In the genomic region with DNA sequence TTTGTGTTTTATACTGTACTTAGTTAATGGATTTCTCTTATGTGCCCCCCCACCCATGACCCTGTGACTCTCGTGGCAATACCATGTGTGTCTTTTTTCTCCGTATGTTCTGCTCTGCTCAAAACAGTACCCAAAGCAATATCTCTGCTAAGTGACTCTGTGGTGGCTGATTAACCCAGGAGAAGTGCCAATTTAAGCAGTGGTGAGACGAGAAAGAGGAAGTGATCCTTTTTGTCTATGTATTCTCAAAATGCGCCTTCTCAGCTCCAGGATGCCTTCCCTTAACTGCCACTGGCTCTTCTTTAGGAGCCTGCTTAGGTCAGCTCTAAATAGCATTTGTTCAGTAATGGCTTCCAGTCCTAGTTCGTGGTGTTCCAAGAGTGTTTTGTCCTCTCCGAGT, we compare ENCODE assay signal across 20 mouse cellular contexts.
DNase-seq lines count a peak whose midpoint lies in the region; ATAC-seq and TF ChIP-seq lines count a peak whose summit lies in the region.
"Had no signal": no experiment of that assay in that cellular context is flagged by ENCODE, and none has a peak within 500 bp of the region (broad histone marks: within the 10 kb centered on the region; RNA-seq: fewer than 3 reads in every experiment).

No protein-coding gene starts in this region.

- no peaks in the 10 kb centered on the region for H3K9me3 ChIP-seq in lung, embryonic 14.5 days (ENCODE audit: low read depth, low read length)
- no peaks in the 10 kb centered on the region for H3K9me3 ChIP-seq in megakaryocyte, embryonic 14.5 days
- H3K9me3 ChIP-seq in forebrain, embryonic 14.5 days (replicated peaks; ENCODE audit: control insufficient read depth, low read length): no peaks in the 10 kb centered on the region
- H3K9me3 ChIP-seq in midbrain, embryonic 14.5 days (ENCODE audit: control insufficient read depth, low read length): no peaks in the 10 kb centered on the region
- H3K9me3 ChIP-seq in forebrain, embryonic 10.5 days: no peaks in the 10 kb centered on the region
- H3K9me3 ChIP-seq: embryonic facial prominence, embryonic 15.5 days; heart, embryonic 15.5 days; liver, embryonic 13.5 days had no signal

- H3K4me2 ChIP-seq in lung, embryonic 14.5 days: no peak overlapping the region
- no peak overlapping the region for H3K4me2 ChIP-seq in forebrain, embryonic 14.5 days (ENCODE audit: low read length)
- H3K4me2 ChIP-seq in midbrain, embryonic 14.5 days (ENCODE audit: low read length): no peak overlapping the region
- H3K4me2 ChIP-seq: embryonic facial prominence, embryonic 15.5 days; heart, embryonic 15.5 days; liver, embryonic 13.5 days had no signal

- H3K27ac ChIP-seq in lung, embryonic 14.5 days (ENCODE audit: low read depth): no peak overlapping the region
- no peak overlapping the region for H3K27ac ChIP-seq in forebrain, embryonic 14.5 days (ENCODE audit: low read depth, low read length)
- no peak overlapping the region for H3K27ac ChIP-seq in midbrain, embryonic 14.5 days (replicated peaks; ENCODE audit: low read depth, low read length)
- H3K27ac ChIP-seq in forebrain, embryonic 10.5 days: no peak overlapping the region
- H3K27ac ChIP-seq: embryonic facial prominence, embryonic 15.5 days; heart, adult 2 months; heart, embryonic 15.5 days; liver, embryonic 13.5 days had no signal

- TF ChIP-seq CTCF in lung, embryonic 14.5 days (IDR thresholded peaks at IDR 0.05; ENCODE audit: low read depth): no peak

- ATAC-seq in lung, embryonic 14.5 days (ENCODE audit: insufficient read depth): no peak
- no peak for ATAC-seq in forebrain, embryonic 14.5 days
- no peak for ATAC-seq in midbrain, embryonic 14.5 days (ENCODE audit: low FRiP score, low TSS enrichment)
- ATAC-seq: hindbrain, embryonic 16.5 days; intestine, postnatal 0 days had no signal

- DNase-seq in lung, embryonic 14.5 days: peak; percentile 1
- DNase-seq in lung, adult 18-20 months: no peak
- DNase-seq in c-Kit-positive CD71-negative TER-119-negative erythroid progenitor cells, embryonic 14.5 days (ENCODE audit: low read depth): peak; percentile 17
- DNase-seq in forebrain, embryonic 14.5 days (ENCODE audit: low spot score): no peak
- no peak for DNase-seq in midbrain, embryonic 14.5 days
- DNase-seq in forebrain, embryonic 10.5 days (ENCODE audit: extremely low spot score, low spot score): no peak
- DNase-seq: adrenal gland, postnatal 36 days; cerebellum, adult 8-10 months; heart, adult 2 months; heart, postnatal 4 days; layer of hippocampus, postnatal 36 days; liver, embryonic 13.5 days; lung, postnatal 10 days; right cerebral cortex, adult 18-20 months; thymus, postnatal 25 days had no signal

- 70% methylated on average over 6 of the region's 6 CpGs for WGBS in lung, embryonic 14.5 days
- WGBS in forebrain, embryonic 14.5 days: 73% methylated on average over 6 of the region's 6 CpGs
- WGBS in midbrain, embryonic 14.5 days: 81% methylated on average over 6 of the region's 6 CpGs
- WGBS in forebrain, embryonic 10.5 days: 86% methylated on average over 6 of the region's 6 CpGs

- H3K4me3 ChIP-seq in lung, embryonic 14.5 days (ENCODE audit: low read depth, low read length): no peak overlapping the region
- H3K4me3 ChIP-seq in megakaryocyte, embryonic 14.5 days (replicated peaks): peak overlapping the region; percentile 78
- H3K4me3 ChIP-seq in forebrain, embryonic 14.5 days (ENCODE audit: low read depth, low read length): no peak overlapping the region
- H3K4me3 ChIP-seq in midbrain, embryonic 14.5 days (replicated peaks; ENCODE audit: low read depth, low read length): no peak overlapping the region
- no peak overlapping the region for H3K4me3 ChIP-seq in forebrain, embryonic 10.5 days
- H3K4me3 ChIP-seq: embryonic facial prominence, embryonic 15.5 days; heart, adult 2 months; heart, embryonic 15.5 days; liver, embryonic 13.5 days had no signal

- H3K36me3 ChIP-seq in lung, embryonic 14.5 days (ENCODE audit: insufficient read depth): no peaks in the 10 kb centered on the region
- no peaks in the 10 kb centered on the region for H3K36me3 ChIP-seq in megakaryocyte, embryonic 14.5 days (replicated peaks; ENCODE audit: low read length)
- no peaks in the 10 kb centered on the region for H3K36me3 ChIP-seq in forebrain, embryonic 14.5 days (ENCODE audit: control insufficient read depth, insufficient read depth, low read length)
- no peaks in the 10 kb centered on the region for H3K36me3 ChIP-seq in midbrain, embryonic 14.5 days (ENCODE audit: control insufficient read depth, insufficient read depth, low read length)
- no peaks in the 10 kb centered on the region for H3K36me3 ChIP-seq in forebrain, embryonic 10.5 days (replicated peaks)
- H3K36me3 ChIP-seq: embryonic facial prominence, embryonic 15.5 days; heart, embryonic 15.5 days; liver, embryonic 13.5 days had no signal

- no peaks in the 10 kb centered on the region for H3K27me3 ChIP-seq in lung, embryonic 14.5 days (ENCODE audit: insufficient read depth, low read length)
- H3K27me3 ChIP-seq in megakaryocyte, embryonic 14.5 days (replicated peaks): no peaks in the 10 kb centered on the region
- H3K27me3 ChIP-seq in forebrain, embryonic 14.5 days (replicated peaks; ENCODE audit: control insufficient read depth, insufficient read depth, low read length): no peaks in the 10 kb centered on the region
- no peaks in the 10 kb centered on the region for H3K27me3 ChIP-seq in midbrain, embryonic 14.5 days (ENCODE audit: control insufficient read depth, insufficient read depth, low read length)
- no peaks in the 10 kb centered on the region for H3K27me3 ChIP-seq in forebrain, embryonic 10.5 days (ENCODE audit: poor library complexity, severe bottlenecking)
- H3K27me3 ChIP-seq: embryonic facial prominence, embryonic 15.5 days; heart, embryonic 15.5 days; liver, embryonic 13.5 days had no signal

- H3K9ac ChIP-seq in lung, embryonic 14.5 days: no peak overlapping the region
- no peak overlapping the region for H3K9ac ChIP-seq in forebrain, embryonic 14.5 days (ENCODE audit: low read length)
- H3K9ac ChIP-seq in midbrain, embryonic 14.5 days (replicated peaks; ENCODE audit: low read length): no peak overlapping the region
- H3K9ac ChIP-seq: embryonic facial prominence, embryonic 15.5 days; heart, embryonic 15.5 days; liver, embryonic 13.5 days had no signal

- H3K4me1 ChIP-seq in lung, embryonic 14.5 days (ENCODE audit: insufficient read depth): no peaks in the 10 kb centered on the region
- peaks cover 22% of the 10 kb centered on the region for H3K4me1 ChIP-seq in megakaryocyte, embryonic 14.5 days
- H3K4me1 ChIP-seq in forebrain, embryonic 14.5 days (ENCODE audit: control insufficient read depth, insufficient read depth, low read length): no peaks in the 10 kb centered on the region
- no peaks in the 10 kb centered on the region for H3K4me1 ChIP-seq in midbrain, embryonic 14.5 days (ENCODE audit: control insufficient read depth, insufficient read depth, low read length)
- H3K4me1 ChIP-seq in forebrain, embryonic 10.5 days: no peaks in the 10 kb centered on the region
- H3K4me1 ChIP-seq: embryonic facial prominence, embryonic 15.5 days; heart, embryonic 15.5 days; liver, embryonic 13.5 days had no signal

Comparison
In these comparisons a context has a peak if more than half of its experiments do, and no peak if none do; other contexts are left out.
1. DNase-seq: peak in lung, embryonic 14.5 days (single experiment) and c-Kit-positive CD71-negative TER-119-negative erythroid progenitor cells, embryonic 14.5 days (single experiment); none in lung, adult 18-20 months (0 of 2), forebrain, embryonic 14.5 days (single experiment), midbrain, embryonic 14.5 days (single experiment) and forebrain, embryonic 10.5 days (single experiment).